Mouse (Mus musculus) left cerebral cortex, adult 18-20 months (tissue): Measurements from ENCODE around the gene Tjp3. TPM values are rescaled to one million over a fixed set of nuclear protein-coding genes. Genes with fewer than 3 reads are reported as not detected.

Experiments
- DNase-seq, 2 experiments: peaks; one replicate each; pipeline ENCODE4 v3.0.0; 2021 to 2022; ENCODE audit warnings: low spot score in 2 of 2, mixed read lengths in 1 of 2
- total RNA-seq, 2 experiments: library from RNA; stranded (reverse); gene quantifications; 2 replicates each; pipeline ENCODE4 v1.2.3; 2021

Tjp3 gene
- total RNA-seq, 2 experiments from 2014 or later: 0.16 to 0.23 TPM

DNA sequence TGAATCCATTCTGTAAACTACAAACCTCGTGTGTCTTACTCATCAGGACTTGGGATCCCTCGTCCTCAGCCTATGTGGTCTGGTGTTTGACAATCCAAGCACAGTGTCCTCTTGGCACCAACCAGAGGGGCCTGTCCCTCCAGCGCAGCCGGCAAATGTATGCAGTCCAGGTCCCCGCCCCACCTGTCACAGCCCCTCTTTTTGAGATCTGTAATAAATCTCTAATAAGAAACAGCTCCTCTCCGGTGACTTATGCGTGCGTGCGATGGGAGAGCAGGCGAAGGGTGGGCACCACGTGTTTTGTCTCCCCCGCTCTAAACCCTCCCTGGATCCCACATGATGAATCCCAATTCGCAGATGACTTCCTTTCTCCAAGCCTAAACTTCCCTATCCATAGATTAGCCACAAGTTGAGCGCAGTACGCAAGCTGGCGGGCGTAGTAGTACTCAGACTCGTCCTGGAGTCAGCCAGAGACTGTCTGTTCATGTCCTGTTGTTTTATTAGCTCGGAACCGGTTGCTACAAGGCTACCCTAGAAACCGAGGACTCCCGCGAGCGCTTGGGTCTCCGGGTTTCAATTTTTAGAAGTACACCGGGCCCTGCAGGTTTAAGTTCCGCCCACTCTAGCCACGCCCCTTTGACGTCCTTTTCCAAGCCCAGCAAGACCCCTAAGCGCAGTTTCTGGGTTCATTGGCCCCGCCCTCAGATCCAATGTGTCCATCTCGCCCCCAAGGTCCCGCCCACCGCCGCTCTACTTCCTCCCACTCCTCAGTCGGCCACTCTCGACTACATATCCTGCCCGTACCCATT, 28.6 kb upstream of the Tjp3 start:
- peak in 1 of 2 experiments; percentile 85 for DNase-seq

GRCm38 (mm10) chr10:81319330-81319699, 27.9 kb upstream of the Tjp3 start:
- no peak for DNase-seq

GRCm38 (mm10) chr10:81318589-81319329, 27.4 kb upstream of the Tjp3 start:
- no peak for DNase-seq

GRCm38 (mm10) chr10:81317273-81317672, 25.9 kb upstream of the Tjp3 start:
- DNase-seq: no peak

GRCm38 (mm10) chr10:81316338-81317060, 25.1 kb upstream of the Tjp3 start:
- no peak for DNase-seq

DNA sequence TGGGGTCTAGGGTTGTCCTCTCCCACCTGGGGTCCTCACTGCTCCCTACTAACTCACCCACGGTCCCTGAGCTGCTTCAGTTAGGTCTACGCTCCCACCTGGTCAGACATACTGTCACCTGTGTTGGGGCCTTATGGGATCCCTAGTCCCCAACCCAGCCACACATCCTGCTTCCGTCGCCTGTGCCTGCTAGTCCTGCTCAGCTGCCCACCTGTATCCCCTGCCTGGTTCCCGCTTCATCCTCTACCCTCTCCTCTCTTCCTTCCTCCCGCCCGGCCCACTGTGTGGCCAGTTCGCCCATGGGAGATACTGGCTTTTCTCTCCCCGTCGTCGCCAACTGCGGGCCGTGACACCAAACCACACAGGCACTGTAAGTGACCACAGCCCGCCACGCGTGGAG, 24.2 kb upstream of the Tjp3 start:
- no peak for DNase-seq

GRCm38 (mm10) chr10:81314201-81314600, 22.8 kb upstream of the Tjp3 start:
- no peak for DNase-seq

- DNase-seq: no peak
Observed at GRCm38 (mm10) chr10:81313581-81313980, 22.2 kb upstream of the Tjp3 start.

DNA sequence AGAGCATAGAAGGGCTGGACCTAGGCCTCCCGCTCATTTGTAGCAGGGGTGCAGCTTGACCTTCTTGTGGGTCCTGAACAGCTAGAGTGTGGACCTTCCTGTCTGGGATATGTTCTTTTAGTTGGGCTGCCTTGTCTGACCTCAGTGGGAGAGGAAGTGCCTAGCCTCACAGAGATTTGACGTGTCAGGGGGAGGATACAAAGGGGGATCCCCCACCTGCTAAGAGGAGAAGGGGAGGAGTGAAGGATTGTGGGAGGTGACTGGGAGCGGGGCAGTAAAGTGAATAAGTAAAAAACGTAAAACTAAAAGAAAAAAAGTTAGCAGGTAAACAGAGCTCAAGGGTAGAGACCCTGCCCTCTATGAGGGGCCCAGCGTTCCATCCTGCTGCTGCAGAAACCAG, 18.2 kb upstream of the Tjp3 start:
- DNase-seq: no peak

DNA sequence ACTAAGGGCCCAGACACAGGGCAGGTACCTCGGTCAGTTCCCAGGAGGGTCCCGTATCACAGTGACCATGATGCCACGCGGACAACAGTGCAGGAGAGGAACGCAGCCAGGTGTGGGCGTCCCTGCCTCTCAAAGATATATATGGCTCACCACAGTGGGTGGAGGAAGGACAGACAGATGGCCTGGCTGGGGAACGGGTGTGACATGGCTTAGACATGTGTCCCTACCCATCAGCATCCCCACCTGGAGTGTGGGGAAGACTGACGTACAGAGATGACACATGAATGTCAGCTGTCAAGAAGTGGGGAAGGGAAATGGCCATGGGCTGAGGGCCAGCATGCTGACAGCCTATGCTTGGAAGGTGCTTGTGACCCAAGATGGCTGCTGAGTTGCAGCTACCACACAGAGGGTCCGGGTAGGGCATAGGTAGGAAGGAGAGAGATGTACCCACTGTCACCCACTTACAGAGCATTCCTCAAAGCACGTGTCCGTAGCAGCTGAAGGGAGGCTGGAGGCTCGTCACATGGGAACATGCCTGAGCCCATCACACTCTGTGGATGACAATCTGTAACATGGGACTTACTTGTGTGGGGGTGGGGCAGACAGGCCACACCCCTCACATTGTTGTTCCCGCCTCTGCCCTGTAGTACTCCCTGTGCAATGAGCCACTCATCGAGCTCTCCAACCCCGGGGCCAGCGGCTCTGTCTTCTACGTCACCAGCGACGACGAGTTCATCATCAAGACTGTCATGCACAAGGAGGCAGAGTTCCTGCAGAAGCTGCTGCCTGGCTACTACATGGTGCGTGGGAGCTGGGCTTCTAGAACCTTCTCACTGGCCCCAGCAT, 15.7 kb upstream of the Tjp3 start:
- peak; percentile 69 to 77 for DNase-seq

DNA sequence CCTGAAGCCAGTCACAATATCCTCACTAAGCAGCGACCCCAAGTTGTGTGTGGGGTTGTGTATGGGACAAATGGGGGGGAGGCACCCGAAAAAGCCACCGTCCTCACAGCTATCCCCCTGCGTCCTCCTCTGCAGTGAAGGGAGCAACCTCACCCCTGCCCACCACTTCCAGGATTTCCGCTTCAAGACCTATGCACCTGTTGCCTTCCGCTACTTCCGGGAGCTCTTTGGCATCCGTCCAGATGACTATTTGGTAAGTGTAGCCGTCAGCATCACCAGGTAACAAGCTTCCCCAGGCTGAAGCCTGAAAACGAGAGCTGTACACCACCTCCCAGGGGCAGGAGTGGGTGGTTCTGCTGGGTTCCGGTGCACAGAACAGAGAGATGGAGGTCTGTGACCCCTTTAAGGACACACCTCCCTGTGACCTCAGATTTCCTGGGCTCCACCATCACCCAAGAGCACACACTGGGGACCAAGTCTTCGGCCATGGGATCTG, 14.8 kb upstream of the Tjp3 start:
- no peak for DNase-seq

DNA sequence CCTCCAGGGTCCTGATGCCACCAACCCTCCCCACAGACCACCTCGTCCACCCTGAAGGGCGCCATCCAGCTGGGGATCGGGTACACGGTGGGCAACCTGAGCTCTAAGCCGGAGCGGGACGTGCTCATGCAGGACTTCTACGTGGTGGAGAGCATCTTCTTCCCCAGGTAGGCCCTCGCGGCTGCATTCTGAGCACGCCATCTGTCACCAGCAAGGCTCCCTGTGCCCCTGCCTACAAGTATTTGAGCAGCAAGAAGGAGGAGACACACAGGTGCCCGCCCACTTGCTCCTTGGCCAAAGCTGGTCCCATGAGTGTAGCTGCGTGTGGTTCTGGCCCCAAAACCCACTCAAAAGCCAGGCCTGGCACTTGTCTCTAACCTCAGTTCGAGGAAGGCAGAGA, 14.3 kb upstream of the Tjp3 start:
- peak in 1 of 2 experiments; percentile 26 for DNase-seq

- peak in 1 of 2 experiments; percentile 55 for DNase-seq
Observed at GRCm38 (mm10) chr10:81304597-81305238, 13.3 kb upstream of the Tjp3 start.

DNA sequence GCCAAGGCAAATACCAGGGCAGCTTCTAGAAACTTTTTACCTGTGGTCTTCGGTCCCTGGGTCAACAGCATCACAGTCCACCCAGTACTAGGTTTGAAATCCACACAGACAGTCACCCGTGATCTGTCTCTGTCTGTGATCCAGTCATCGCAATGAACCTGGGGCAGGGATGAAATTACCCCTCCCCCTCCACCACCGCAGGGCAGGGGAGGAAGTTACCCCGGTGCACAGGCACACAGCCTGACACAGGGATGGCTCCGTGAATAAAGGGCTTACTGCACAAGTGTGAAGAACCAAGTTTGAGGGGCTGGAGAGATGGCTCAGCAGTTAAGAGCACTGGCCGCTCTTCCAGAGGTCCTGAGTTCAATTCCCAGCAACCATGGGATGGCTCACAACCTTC, 12.4 kb upstream of the Tjp3 start:
- no peak for DNase-seq

DNA sequence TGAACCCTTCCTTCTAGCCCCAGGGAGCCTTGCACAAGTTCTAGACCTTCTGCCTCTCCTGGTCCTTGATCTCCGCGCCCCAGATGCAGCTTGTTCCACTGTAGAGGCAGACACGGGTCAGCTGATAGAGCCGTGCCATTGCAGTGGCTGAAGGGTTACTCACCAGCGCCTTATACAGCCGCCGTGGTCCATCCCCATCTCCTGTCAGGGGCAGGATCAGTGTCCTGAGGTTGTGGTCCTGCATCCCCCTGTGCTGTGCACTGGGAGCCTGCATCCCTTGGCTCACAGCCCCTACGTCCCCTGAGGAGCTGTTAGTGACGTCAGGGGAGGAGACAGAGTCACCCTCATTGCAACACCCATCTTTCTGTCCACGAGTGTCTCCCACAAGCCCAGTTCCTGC, 11.9 kb upstream of the Tjp3 start:
- DNase-seq: no peak

DNA sequence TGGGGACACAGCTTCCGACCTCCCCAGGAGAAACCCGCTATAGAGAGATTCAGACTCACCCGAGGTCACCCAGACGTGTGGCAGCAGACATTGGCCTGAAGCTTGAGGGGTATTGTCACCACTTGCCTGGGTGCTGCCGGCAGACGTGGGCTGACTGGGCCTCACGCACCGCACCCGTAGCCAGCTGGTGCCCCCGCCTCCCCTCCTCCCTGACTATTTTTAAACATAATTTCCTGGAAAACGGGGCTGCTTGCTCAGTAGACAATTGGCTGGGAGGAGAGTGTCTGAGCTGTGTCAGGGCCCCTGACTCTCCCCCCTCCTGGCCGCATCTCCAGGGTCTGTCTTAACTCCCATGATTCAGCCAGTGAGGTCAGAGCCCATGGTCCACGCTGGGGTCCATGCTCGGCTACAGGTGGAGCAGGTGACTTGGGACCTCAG, 11.4 kb upstream of the Tjp3 start:
- peak; percentile 76 to 87 for DNase-seq

- no peak for DNase-seq
Observed at GRCm38 (mm10) chr10:81302288-81302687, 10.9 kb upstream of the Tjp3 start.

DNA sequence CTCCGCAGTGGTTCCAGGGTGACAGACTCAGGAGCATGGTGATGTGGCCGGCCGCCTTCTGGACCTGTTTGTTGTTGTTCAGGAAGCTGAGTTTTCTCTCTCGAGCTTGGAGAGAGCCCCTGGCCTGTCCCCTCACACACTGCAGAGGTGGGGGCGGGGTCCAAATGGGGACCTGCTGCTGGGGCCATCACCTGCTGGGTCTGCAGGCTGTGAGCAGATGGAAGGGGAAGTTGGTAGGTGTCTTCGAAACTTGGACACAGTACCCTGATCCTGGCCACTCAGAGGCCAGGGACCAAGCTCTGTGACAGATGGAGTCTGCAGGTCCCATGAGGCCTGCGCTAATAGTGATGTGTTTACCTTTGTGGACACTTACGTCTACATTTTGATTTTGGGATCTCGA, 9.9 kb upstream of the Tjp3 start:
- no peak for DNase-seq

- DNase-seq: no peak
Observed at GRCm38 (mm10) chr10:81300352-81300907, 9.0 kb upstream of the Tjp3 start.
